Mouse (Mus musculus) midbrain, embryonic 14.5 days (tissue): ENCODE measurements around the gene Prcc. TPM values are rescaled to one million over a fixed set of nuclear protein-coding genes. Genes with fewer than 3 reads are reported as not detected.
"Not testable (repeated sequence)": the region's sequence is repeated elsewhere in the genome, so short reads cannot be mapped to it uniquely, and the experiment has no call there.

Source experiments
- ATAC-seq: fragments of 200-750 bp; cut with Nextera tagmentation; 2 replicates; pipeline ENCODE4 v1.8.0; 2017; ENCODE audit warnings: moderate number of reproducible peaks, moderate library complexity; ENCODE audit not compliant: low FRiP score, low TSS enrichment
- DNase-seq: peaks from one replicate; pipeline ENCODE4 v3.0.0-alpha.2; 2015
- H3K27ac ChIP-seq: fragments of 300-500 bp; sonication (generic); replicated peaks from 2 replicates; pipeline ENCODE4 v1.5.1; 2014; ENCODE audit warnings: mild to moderate bottlenecking, low read depth, low read length, moderate library complexity
- H3K27me3 ChIP-seq: fragments of 300-500 bp; sonication (generic); 2 replicates; pipeline ENCODE4 v1.6.1; 2014; ENCODE audit warnings: low read length, control low read depth, mixed read lengths; ENCODE audit not compliant: control insufficient read depth, insufficient read depth
- H3K36me3 ChIP-seq: fragments of 300-500 bp; sonication (generic); 2 replicates; pipeline ENCODE4 v1.6.1; 2014; ENCODE audit warnings: low read length, control low read depth; ENCODE audit not compliant: control insufficient read depth, insufficient read depth
- H3K4me1 ChIP-seq: fragments of 300-500 bp; sonication (generic); 2 replicates; pipeline ENCODE4 v1.6.1; 2014; ENCODE audit warnings: mild to moderate bottlenecking, antibody characterized with exemption, low read length, control low read depth; ENCODE audit not compliant: control insufficient read depth, insufficient read depth
- H3K4me2 ChIP-seq: fragments of 300-500 bp; sonication (generic); 2 replicates; pipeline ENCODE4 v1.6.1; 2014; ENCODE audit warnings: mild to moderate bottlenecking, low read length, moderate library complexity
- H3K4me3 ChIP-seq: fragments of 300-500 bp; sonication (generic); replicated peaks from 2 replicates; pipeline ENCODE4 v1.5.1; 2014; ENCODE audit warnings: low read depth, low read length
- H3K9ac ChIP-seq: fragments of 300-500 bp; sonication (generic); replicated peaks from 2 replicates; pipeline ENCODE4 v1.6.1; 2014; ENCODE audit warnings: mild to moderate bottlenecking, low read length, moderate library complexity
- H3K9me3 ChIP-seq: fragments of 300-500 bp; sonication (generic); 2 replicates; pipeline ENCODE4 v1.6.1; 2016; ENCODE audit warnings: low read length, control low read depth, mixed read lengths; ENCODE audit not compliant: control insufficient read depth
- WGBS: fragments of 180-500 bp; shearing (Covaris S2); extraction: QIAGEN DNeasy Blood & Tissue Kit; methylation state at CpG from one replicate; pipeline ENCODE4 v1.1.7; 2014; 5-methylcytosine and 5-hydroxymethylcytosine counted together
- polyA plus RNA-seq: library from polyadenylated mRNA; unstranded; fragments of >200 nt; fragmentation: Nextera tagmentation; extraction: Ambion mirVana; gene quantifications from 2 replicates; pipeline ENCODE4 v1.2.1, GENCODE M21; 2014

Gene Prcc
- polyA plus RNA-seq, 1 experiment from 2014 or later, result 17.4 TPM

DNA sequence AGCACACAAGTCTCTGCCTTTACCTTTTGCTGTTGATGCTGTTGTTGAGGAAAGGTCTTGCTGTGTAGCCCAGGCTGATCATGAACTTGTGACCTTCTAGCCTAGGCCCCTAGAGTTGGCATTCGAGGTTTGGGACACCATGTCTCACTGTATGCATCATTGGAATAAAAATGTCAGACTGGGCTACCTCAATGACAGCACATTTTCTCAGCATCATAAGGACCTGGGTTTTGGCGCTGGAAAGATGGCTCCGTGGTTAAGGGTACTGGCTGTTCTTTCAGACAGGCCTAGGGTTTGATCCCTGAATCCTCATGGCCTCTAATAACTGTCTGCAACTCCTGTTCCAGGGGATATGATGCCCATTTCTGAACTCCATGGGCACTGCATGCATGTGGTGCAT is 14.4 kb upstream of the Prcc start:
- H3K36me3 ChIP-seq, result no peaks in the 10 kb centered on the region
- WGBS, result 71% methylated on average over 3 of the region's 3 CpGs
- H3K9ac ChIP-seq, result no peak overlapping the region
- H3K27ac ChIP-seq, result no peak overlapping the region
- H3K27me3 ChIP-seq, result no peaks in the 10 kb centered on the region
- no peaks in the 10 kb centered on the region for H3K4me1 ChIP-seq
- no peaks in the 10 kb centered on the region for H3K9me3 ChIP-seq
- H3K4me3 ChIP-seq, result no peak overlapping the region
- no peak for DNase-seq
- no peak for ATAC-seq
- no peak overlapping the region for H3K4me2 ChIP-seq

DNA sequence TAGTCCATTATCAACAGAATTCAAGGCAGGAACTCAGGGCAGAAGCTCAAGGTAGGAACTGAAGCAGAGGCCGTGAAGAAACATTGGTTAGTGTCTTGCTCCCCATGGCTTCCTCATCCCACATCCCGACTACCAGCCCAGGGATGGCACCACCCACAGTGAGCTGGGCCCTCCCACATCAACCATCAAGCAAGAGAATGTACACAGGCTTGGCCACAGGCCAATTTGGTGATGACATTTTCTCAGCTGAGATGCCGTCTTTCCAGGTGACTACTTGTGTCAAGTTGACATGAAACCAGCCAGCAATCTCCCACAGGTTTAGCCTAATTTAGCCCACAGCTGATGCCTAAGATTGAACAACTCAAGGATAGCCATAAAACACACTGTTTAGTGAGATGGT is 13.9 kb upstream of the Prcc start:
- 74% methylated on average over 3 of the region's 3 CpGs for WGBS
- H3K36me3 ChIP-seq, result no peaks in the 10 kb centered on the region
- no peaks in the 10 kb centered on the region for H3K9me3 ChIP-seq
- no peak overlapping the region for H3K4me2 ChIP-seq
- no peak for ATAC-seq
- H3K9ac ChIP-seq, result no peak overlapping the region
- H3K27ac ChIP-seq, result no peak overlapping the region
- DNase-seq, result no peak
- H3K27me3 ChIP-seq, result no peaks in the 10 kb centered on the region
- H3K4me1 ChIP-seq, result no peaks in the 10 kb centered on the region
- no peak overlapping the region for H3K4me3 ChIP-seq

- no peak overlapping the region for H3K4me3 ChIP-seq
- no peak overlapping the region for H3K27ac ChIP-seq
- no peaks in the 10 kb centered on the region for H3K4me1 ChIP-seq
- no peaks in the 10 kb centered on the region for H3K27me3 ChIP-seq
- no peak overlapping the region for H3K4me2 ChIP-seq
- 72% methylated on average over 3 of the region's 3 CpGs for WGBS
- no peak for DNase-seq
- H3K9ac ChIP-seq, result no peak overlapping the region
- no peak for ATAC-seq
- no peaks in the 10 kb centered on the region for H3K9me3 ChIP-seq
- H3K36me3 ChIP-seq, result no peaks in the 10 kb centered on the region
Measured at GRCm38 (mm10) chr3:87893367-87893905, 8.0 kb upstream of the Prcc start.

DNA sequence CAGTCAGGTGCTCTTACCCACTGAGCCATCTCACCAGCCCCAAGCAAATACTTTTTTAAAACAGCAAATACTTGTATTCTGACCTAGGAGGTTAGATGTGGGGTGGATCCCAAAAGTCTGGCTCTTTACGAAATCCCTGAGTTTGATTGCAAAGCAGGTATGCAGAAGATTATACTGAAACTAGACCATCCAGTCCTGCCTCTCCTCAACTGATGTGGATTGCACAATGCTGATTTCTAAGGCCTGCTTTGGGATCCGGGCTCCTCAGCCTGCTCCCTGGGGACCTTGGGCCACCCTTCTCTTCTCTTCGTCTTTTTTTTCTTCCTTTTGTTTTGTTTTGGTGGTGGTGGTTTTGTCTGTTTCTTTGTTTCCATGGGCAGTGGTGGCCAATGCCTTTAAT is 6.1 kb upstream of the Prcc start:
- Histone ChIP-seq H3K4me2 (no peak overlapping the region), H3K27me3 (no peaks in the 10 kb centered on the region), H3K36me3 (no peaks in the 10 kb centered on the region), H3K4me1 (no peaks in the 10 kb centered on the region), H3K9ac (no peak overlapping the region), H3K9me3 (no peaks in the 10 kb centered on the region), H3K4me3 (no peak overlapping the region), H3K27ac (no peak overlapping the region)
- 43% methylated on average over 3 of the region's 3 CpGs for WGBS
- ATAC-seq, result no peak
- no peak for DNase-seq

DNA sequence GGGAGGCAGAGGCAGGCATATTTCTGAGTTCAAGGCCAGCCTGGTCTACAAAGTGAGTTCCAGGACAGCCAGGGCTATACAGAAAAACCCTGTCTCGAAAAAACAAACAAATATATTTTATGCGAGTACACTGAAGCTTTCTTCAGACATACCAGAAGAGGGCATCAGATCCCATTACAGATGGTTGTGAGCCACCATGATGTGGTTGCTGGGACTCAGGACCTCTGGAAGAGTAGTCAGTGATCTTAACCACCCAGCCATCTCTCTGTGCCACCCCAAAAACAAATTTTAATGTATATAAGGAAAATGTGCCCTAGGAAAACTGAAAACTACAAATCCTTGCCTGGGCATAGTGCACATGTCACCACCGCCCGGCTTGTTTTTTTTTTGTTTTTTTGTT is 2.0 kb upstream of the Prcc start:
- not testable (repeated sequence) for DNase-seq, H3K27ac ChIP-seq, H3K4me3 ChIP-seq, H3K4me2 ChIP-seq, H3K9ac ChIP-seq, H3K27me3 ChIP-seq, H3K9me3 ChIP-seq, H3K36me3 ChIP-seq, ATAC-seq
- 81% methylated on average over 4 of the region's 4 CpGs for WGBS
- peaks cover 18% of the 10 kb centered on the region for H3K4me1 ChIP-seq

- Histone ChIP-seq H3K27me3 (no peaks in the 10 kb centered on the region), H3K4me1 (peaks cover 18% of the 10 kb centered on the region), H3K9me3 (no peaks in the 10 kb centered on the region), H3K4me2 (peak overlapping the region; percentile 52), H3K27ac (no peak overlapping the region), H3K9ac (no peak overlapping the region), H3K4me3 (peak overlapping the region; percentile 42), H3K36me3 (no peaks in the 10 kb centered on the region)
- DNase-seq (no peak), ATAC-seq (no peak)
- 79% methylated on average over 6 of the region's 6 CpGs for WGBS
Measured at GRCm38 (mm10) chr3:87886416-87886815, 1.0 kb upstream of the Prcc start.

DNA sequence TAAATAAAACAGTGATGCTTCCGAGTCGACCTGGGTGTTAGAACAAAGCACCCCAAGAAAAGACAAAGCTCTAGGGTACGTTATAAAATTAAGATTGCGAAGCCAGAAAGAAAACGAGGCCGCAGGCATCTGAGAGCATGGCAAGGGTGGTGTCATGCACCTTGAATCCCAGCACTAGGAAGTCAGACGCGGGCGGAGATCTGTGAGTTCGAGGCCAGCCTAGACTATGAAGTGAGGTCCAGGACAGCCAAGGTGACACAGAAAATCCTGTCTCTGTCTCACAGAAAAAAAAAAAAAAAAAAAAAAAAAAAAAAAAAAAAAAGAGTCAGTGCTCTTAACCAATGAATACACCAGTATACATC is 577 bp upstream of the Prcc start:
- no peak; the same call in 1 of the 2 replicates for ATAC-seq
- no peak overlapping the region for H3K27ac ChIP-seq
- 10% methylated on average over 10 of the region's 10 CpGs for WGBS

DNA sequence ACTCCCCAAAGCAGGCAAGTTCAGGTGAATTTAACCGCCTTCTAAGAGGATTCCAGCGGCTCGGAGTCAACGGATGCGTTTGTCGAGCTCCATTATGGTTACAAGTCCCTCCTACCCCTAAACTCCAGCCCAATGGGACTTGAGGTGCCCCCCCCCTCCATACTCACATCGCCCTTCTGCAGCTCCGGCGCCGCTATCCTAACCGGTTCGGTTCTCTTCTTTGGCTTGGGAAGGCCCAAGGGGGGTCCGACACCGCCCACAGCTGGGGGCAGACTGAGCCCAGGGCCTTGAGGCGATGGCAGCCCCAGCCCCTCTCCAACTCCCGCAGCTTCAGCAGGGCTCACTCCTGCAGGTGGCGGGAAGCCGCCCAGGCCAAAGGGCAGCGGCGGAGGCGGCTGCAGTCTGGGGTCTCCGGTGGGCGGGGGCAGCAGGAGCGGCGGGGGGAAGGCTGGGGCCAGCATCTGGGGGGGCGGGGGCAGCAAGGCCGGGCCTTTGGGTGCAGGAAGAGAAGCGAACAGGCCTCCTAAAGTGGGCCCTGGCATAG is 628 bp downstream of the Prcc start:
- H3K9me3 ChIP-seq, result no peaks in the 10 kb centered on the region
- peak overlapping the region; percentile 91 for H3K4me3 ChIP-seq
- no peaks in the 10 kb centered on the region for H3K27me3 ChIP-seq
- H3K9ac ChIP-seq, result peak overlapping the region; percentile 86
- H3K27ac ChIP-seq, result peak overlapping the region; percentile 82
- ATAC-seq (peak; percentile 21), DNase-seq (peak; percentile 31)
- H3K36me3 ChIP-seq, result peaks cover 9% of the 10 kb centered on the region
- H3K4me1 ChIP-seq, result peaks cover 18% of the 10 kb centered on the region
- H3K4me2 ChIP-seq, result peak overlapping the region; percentile 93
- under 1% methylated on average over 28 of the region's 28 CpGs for WGBS

More for the DNA sequence above, 577 bp upstream of the Prcc start:
- H3K9ac ChIP-seq, result no peak overlapping the region; the same call in 1 of the 2 replicates
- H3K4me3 ChIP-seq, result peak overlapping the region; percentile 42
- peak overlapping the region; percentile 52 for H3K4me2 ChIP-seq
- no peaks in the 10 kb centered on the region for H3K36me3 ChIP-seq
- peaks cover 18% of the 10 kb centered on the region for H3K4me1 ChIP-seq
- H3K9me3 ChIP-seq, result no peaks in the 10 kb centered on the region
- H3K27me3 ChIP-seq, result no peaks in the 10 kb centered on the region
- DNase-seq, result no peak

GRCm38 (mm10) chr3:87884291-87884690 is 1.1 kb downstream of the Prcc start:
- Histone ChIP-seq H3K27me3 (no peaks in the 10 kb centered on the region), H3K4me3 (peak overlapping the region; percentile 91), H3K9me3 (no peaks in the 10 kb centered on the region), H3K36me3 (peaks cover 11% of the 10 kb centered on the region), H3K9ac (peak overlapping the region; percentile 86), H3K4me1 (peaks cover 18% of the 10 kb centered on the region), H3K4me2 (peak overlapping the region; percentile 93), H3K27ac (peak overlapping the region; percentile 82; the same call in 1 of the 2 replicates)
- DNase-seq (no peak), ATAC-seq (no peak)
- 1% methylated on average over 3 of the region's 3 CpGs for WGBS
